Mouse (Mus musculus) neural tube, embryonic 13.5 days (tissue): Measurements from ENCODE around the gene Ntn5. TPM values are rescaled to one million over a fixed set of nuclear protein-coding genes. Genes with fewer than 3 reads are reported as not detected.

Source experiments
- ATAC-seq: fragments of 200-750 bp; cut with Nextera tagmentation; 2 replicates; pipeline ENCODE4 v1.8.0; 2017; ENCODE audit warnings: low read depth, mild to moderate bottlenecking, moderate TSS enrichment, moderate library complexity
- H3K27ac ChIP-seq: fragments of 300-500 bp; sonication (generic); replicated peaks from 2 replicates; pipeline ENCODE4 v1.5.1; 2015; ENCODE audit warnings: moderate library complexity, mild to moderate bottlenecking, inconsistent platforms
- H3K27me3 ChIP-seq: fragments of 300-500 bp; sonication (generic); 2 replicates; pipeline ENCODE4 v1.6.1; 2015; ENCODE audit warnings: mild to moderate bottlenecking, inconsistent platforms
- H3K36me3 ChIP-seq: fragments of 300-500 bp; sonication (generic); 2 replicates; pipeline ENCODE4 v1.6.1; 2015; ENCODE audit warnings: mild to moderate bottlenecking, inconsistent platforms
- H3K4me1 ChIP-seq: fragments of 300-500 bp; sonication (generic); replicated peaks from 2 replicates; pipeline ENCODE4 v1.6.1; 2015; ENCODE audit warnings: inconsistent platforms
- H3K4me2 ChIP-seq: fragments of 300-500 bp; sonication (generic); 2 replicates; pipeline ENCODE4 v1.6.1; 2015; ENCODE audit warnings: inconsistent platforms, mild to moderate bottlenecking, moderate library complexity
- H3K4me3 ChIP-seq: fragments of 300-500 bp; sonication (generic); 2 replicates; pipeline ENCODE4 v1.5.1; 2015; ENCODE audit warnings: mild to moderate bottlenecking, inconsistent platforms
- H3K9ac ChIP-seq: fragments of 300-500 bp; sonication (generic); 2 replicates; pipeline ENCODE4 v1.6.1; 2015; ENCODE audit warnings: moderate library complexity, mild to moderate bottlenecking, inconsistent platforms
- H3K9me3 ChIP-seq: fragments of 300-500 bp; sonication (generic); 2 replicates; pipeline ENCODE4 v1.6.1; 2016; ENCODE audit warnings: inconsistent platforms
- WGBS: fragments of 180-500 bp; shearing (Covaris S2); methylation state at CpG from one replicate; pipeline ENCODE4 v1.1.7; 2015; 5-methylcytosine and 5-hydroxymethylcytosine counted together
- polyA plus RNA-seq: library from polyadenylated mRNA; unstranded; fragments of >200 nt; fragmentation: Nextera tagmentation; extraction: Ambion mirVana; gene quantifications from 2 replicates; pipeline ENCODE4 v1.2.1, GENCODE M21; 2015

The Ntn5 gene
- polyA plus RNA-seq, 1 experiment from 2014 or later, result 2.6 TPM

DNA sequence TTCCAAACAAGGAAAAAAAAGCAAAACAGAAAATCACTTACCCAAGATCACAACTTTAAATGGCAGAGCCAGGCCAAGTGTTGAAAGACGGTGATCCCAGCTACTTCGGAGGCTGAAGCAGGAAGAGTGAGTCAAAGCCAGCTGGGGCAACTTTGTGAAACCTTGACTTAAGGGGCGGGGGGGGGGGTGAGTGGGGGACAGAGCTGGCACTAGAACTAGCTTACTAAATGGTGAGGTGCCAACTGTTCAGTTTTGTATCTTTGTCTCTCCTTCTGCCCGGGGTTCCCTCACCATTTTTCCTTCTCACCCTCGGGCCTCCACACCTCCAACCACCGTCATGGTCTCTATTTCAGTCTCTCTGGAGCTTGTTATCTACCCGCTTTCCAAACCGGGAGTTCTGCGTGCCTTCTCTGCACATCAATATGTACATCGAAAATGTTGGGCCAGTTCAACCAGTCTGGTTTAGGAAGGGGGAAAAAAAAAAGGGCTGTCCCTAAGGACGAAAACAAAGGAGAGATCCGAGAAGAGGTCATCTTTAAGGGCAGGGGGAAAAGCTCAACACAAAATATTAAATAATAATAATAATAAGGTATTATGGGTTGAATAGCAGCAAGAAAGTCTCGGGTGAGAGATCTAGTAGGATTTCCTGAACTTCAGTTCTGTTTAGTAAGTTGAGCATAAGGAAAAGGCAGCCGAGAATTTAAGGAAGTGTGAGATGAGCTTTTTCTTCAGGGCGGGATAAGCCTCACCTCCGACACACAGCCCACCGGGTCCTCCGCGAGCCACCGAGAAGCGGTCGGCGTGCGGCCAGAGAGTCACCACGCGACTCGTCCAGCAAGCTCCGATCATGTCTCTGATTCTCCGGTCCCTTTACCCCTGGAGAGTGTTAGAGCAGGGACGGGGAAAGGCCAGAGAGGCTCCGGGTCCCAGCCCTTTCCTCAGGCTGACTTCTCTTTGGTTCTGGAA lies 33.4 kb downstream of the Ntn5 start:
- H3K27me3 ChIP-seq, result no peaks in the 10 kb centered on the region
- H3K4me2 ChIP-seq, result peak overlapping the region; percentile 82
- peaks cover 62% of the 10 kb centered on the region for H3K4me1 ChIP-seq
- H3K36me3 ChIP-seq, result peaks cover 47% of the 10 kb centered on the region
- H3K9ac ChIP-seq, result peak overlapping the region; percentile 86
- peak; percentile 21 for ATAC-seq
- 13% methylated on average over 31 of the region's 31 CpGs for WGBS
- peak overlapping the region; percentile 88 for H3K27ac ChIP-seq
- no peaks in the 10 kb centered on the region for H3K9me3 ChIP-seq
- H3K4me3 ChIP-seq, result peak overlapping the region; percentile 90

DNA sequence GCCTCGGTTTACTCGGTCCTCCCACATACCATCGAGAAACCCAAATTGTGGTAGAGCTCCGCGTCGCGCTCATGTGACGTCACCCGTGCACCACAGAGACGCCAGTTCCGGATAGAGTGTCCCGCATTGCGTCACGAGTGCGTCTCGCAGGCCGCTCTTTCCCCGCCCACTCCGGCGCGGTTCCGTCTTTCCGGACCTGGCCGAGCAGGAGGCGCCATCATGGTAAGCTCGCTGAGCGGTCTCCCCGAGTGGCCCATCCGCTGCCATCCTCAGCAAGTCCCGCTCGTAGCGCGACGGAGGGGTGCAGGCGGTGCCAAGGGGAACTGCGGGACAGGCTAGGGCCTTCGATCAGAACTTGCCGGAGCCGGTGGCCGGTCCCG lies 34.1 kb downstream of the Ntn5 start, which contains the start of gene Sphk2:
Gene Sphk2, minus strand, starts transcription at position 85 of the 380 bp plus-strand sequence.
- peak within 1 kb of the TSS; percentile 92 for H3K27ac ChIP-seq
- H3K4me1 ChIP-seq, result peaks cover 62% of the 10 kb centered on the region
- H3K4me3 ChIP-seq, result peak within 1 kb of the TSS; percentile 90
- no peaks in the 10 kb centered on the region for H3K9me3 ChIP-seq
- peak within 1 kb of the TSS; percentile 91 for H3K4me2 ChIP-seq
- H3K27me3 ChIP-seq, result no peaks in the 10 kb centered on the region
- under 1% methylated on average over 41 of the region's 41 CpGs for WGBS
- peak within 1 kb of the TSS; percentile 96 for H3K9ac ChIP-seq
- peaks cover 47% of the 10 kb centered on the region for H3K36me3 ChIP-seq
- peak; percentile 64 for ATAC-seq

DNA sequence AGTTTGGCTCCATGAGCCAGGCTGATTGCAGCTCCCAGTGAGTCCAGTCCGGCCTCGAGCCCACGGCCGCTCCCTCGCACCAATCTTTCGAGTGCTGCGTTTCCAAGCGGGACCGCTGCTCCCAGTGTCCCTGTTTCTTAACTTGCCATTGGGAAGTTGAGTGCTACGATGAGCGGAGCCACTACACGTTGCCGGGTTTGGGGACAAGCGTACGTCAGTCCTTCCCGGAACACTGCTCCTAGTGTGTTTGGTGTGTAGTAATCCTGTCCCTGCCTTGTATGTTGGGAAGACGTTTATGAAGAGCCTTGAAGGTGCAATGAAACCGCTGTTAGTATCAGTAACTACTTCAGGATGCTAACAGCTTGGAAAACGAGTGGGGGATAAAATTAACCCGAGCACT lies 34.5 kb downstream of the Ntn5 start:
- WGBS, result under 1% methylated on average over 20 of the region's 20 CpGs
- peak overlapping the region; percentile 96 for H3K9ac ChIP-seq
- H3K36me3 ChIP-seq, result peaks cover 47% of the 10 kb centered on the region
- H3K4me2 ChIP-seq, result peak overlapping the region; percentile 91
- H3K27ac ChIP-seq, result peak overlapping the region; percentile 92
- H3K9me3 ChIP-seq, result no peaks in the 10 kb centered on the region
- no peak for ATAC-seq
- H3K4me3 ChIP-seq, result peak overlapping the region; percentile 90
- peaks cover 62% of the 10 kb centered on the region for H3K4me1 ChIP-seq
- no peaks in the 10 kb centered on the region for H3K27me3 ChIP-seq

DNA sequence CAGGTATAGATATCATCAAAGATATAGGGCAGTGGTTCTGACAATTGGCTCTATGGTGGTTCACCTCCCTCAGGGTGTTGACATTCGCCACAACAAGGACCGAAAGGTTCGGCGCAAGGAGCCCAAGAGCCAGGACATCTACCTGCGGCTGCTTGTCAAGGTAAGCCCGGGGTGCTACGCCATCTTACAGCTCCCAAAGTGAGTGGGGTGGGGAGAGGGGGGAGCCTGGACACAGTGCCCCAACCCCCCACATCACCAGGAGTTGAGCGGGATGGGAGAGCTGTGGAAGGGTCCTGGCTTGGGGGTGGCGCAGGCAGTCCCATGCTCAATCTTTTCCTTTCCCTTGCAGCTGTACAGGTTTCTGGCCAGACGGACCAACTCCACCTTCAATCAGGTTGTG lies 35.4 kb downstream of the Ntn5 start:
- WGBS, result 88% methylated on average over 10 of the region's 10 CpGs

DNA sequence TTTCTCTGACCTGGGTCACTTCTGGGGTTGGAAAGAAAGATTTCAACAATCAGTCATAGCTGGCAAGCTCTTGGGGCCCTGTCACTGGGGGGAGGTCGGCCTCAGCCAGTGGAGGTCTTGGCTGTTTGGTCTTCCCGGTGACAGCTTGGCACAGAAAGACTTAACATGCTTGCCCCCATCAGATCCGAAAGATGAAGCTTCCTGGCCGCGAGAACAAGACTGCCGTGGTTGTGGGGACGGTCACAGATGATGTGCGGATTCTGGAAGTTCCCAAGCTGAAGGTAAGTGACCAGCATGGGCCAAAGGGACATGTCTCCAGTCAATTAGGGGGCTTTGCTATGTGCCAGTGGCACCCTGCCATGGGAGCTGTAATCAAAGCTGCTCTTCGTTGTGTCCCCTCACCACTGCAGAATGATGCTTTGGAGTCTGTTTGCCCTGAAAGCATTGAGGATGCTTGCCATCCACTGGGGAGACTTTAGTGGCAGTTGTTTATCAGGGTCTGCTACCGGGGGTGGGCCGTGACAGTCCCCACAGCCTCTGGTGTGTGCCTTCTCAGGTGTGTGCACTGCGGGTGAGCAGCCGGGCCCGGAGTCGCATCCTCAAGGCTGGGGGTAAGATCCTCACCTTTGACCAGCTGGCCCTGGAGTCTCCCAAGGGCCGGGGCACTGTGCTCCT lies 36.1 kb downstream of the Ntn5 start:
- H3K9ac ChIP-seq, result peak overlapping the region; percentile 96; the same call in 1 of the 2 replicates
- H3K4me3 ChIP-seq, result peak overlapping the region; percentile 90; the same call in 1 of the 2 replicates
- 92% methylated on average over 16 of the region's 16 CpGs for WGBS
- H3K4me1 ChIP-seq, result peaks cover 50% of the 10 kb centered on the region
- no peak overlapping the region for H3K27ac ChIP-seq
- peaks cover 57% of the 10 kb centered on the region for H3K36me3 ChIP-seq
- H3K27me3 ChIP-seq, result no peaks in the 10 kb centered on the region
- peak overlapping the region; percentile 91; the same call in 1 of the 2 replicates for H3K4me2 ChIP-seq
- no peak for ATAC-seq
- H3K9me3 ChIP-seq, result no peaks in the 10 kb centered on the region

More for the DNA sequence above, 35.4 kb downstream of the Ntn5 start:
- peak overlapping the region; percentile 96 for H3K9ac ChIP-seq
- H3K4me2 ChIP-seq, result peak overlapping the region; percentile 91
- H3K4me3 ChIP-seq, result peak overlapping the region; percentile 90
- H3K36me3 ChIP-seq, result peaks cover 50% of the 10 kb centered on the region
- no peak overlapping the region for H3K27ac ChIP-seq
- no peak for ATAC-seq
- H3K27me3 ChIP-seq, result no peaks in the 10 kb centered on the region
- no peaks in the 10 kb centered on the region for H3K9me3 ChIP-seq
- H3K4me1 ChIP-seq, result peaks cover 57% of the 10 kb centered on the region

DNA sequence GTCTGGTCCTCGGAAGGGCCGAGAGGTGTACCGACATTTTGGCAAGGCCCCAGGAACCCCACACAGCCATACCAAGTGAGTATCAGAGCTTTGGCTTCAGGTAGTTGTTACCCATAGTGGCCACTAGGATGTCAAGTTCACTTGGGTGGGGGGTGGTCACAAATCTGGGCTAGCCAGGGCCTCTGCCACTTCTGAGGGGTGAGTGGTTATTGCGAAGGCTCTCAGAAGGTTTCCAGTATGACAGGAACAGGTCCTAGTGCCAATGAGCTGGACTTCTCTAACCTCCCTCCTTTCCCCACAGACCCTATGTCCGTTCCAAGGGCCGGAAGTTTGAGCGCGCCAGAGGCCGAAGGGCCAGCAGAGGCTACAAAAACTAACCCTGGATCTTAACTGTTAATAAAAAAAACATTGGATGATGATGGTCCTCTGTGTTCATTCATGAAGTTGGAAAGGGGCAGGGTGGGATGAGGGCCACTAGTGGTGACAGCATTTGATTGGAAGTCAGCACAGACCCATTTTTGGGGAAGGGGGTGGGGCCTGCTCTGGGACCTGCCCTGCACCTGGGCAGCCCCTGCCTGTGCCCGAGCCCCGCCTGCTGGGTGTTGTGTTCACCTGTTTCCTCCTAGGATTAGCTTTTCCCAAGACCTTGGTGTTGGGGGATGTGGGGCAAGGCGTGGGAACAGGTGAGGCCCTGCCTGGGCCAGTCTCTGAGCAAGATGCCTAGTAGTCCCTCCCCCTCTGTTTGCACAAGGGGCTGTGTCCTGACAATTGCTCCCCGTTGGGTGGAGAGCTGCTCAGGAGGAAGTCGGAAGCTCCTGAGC lies 36.8 kb downstream of the Ntn5 start, which contains the start of gene Fam83e:
Gene Fam83e, plus strand, starts transcription at position 800 of the 821 bp plus-strand sequence.
- WGBS, result 86% methylated on average over 14 of the region's 14 CpGs
- Histone ChIP-seq H3K36me3 (peaks cover 65% of the 10 kb centered on the region), H3K9me3 (no peaks in the 10 kb centered on the region), H3K4me1 (peaks cover 47% of the 10 kb centered on the region), H3K9ac (peak within 1 kb of the TSS; percentile 96; the same call in 1 of the 2 replicates), H3K4me2 (no peak within 1 kb of the TSS), H3K27me3 (no peaks in the 10 kb centered on the region), H3K4me3 (no peak within 1 kb of the TSS), H3K27ac (no peak within 1 kb of the TSS)
- no peak for ATAC-seq

DNA sequence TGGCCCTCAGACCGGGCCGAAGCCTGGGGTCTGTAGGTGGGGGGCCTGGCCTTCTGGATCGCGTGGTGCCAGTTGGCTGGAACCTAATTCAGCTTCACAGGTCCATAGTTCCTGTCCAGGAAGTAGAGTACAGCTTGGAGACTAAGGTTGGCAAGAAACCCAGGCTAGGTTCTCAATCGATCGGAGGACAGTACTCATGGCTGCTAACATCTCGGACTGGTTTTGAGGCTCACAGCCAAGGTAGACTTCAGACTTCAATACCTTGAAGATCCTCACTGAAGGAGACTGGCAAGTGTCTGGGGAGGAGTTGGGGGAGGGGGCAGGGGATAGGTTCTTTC lies 37.4 kb downstream of the Ntn5 start:
- Histone ChIP-seq H3K4me3 (no peak overlapping the region), H3K27me3 (no peaks in the 10 kb centered on the region), H3K9me3 (no peaks in the 10 kb centered on the region), H3K36me3 (peaks cover 70% of the 10 kb centered on the region), H3K27ac (no peak overlapping the region), H3K4me2 (no peak overlapping the region), H3K4me1 (peaks cover 41% of the 10 kb centered on the region), H3K9ac (0 out of 2 replicates have a peak overlapping the region, but pooled peaks have one; percentile 22)
- 79% methylated on average over 7 of the region's 7 CpGs for WGBS
- ATAC-seq, result no peak

DNA sequence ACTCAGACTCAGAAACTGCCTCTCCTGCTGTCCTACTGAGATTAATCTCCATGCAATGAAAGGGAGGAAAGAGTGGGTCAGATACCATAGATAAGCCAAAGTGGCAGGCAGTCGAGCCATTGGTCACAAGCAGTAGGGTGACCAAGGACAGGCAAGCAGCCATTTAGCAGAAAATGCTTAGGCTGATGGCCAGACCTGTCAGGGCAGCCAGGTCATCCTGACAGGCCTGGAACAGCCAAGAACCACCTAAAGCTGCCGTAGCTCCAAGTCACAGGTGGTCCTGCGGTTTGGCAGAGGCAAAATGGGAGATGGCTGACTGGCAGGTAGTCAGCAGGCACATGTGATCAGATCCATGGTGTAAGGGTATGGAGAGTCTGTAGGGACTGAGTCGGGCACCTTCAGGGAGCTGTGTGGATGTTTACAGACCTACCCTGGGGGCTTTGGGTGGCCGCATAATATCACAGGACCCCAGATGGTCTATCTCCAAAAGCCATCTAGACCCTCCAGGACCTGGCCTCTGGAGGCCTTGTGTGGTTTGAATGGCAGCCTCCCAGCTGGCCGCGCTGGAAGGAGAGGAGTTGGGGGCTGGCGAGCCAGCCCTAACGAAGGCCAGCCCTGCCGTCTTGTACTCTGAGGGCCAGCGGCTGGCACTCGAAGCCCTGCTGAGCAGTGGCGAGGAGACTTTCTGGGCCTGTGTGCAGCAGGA lies 38.0 kb downstream of the Ntn5 start:
- H3K9me3 ChIP-seq, result no peaks in the 10 kb centered on the region
- peaks cover 35% of the 10 kb centered on the region for H3K4me1 ChIP-seq
- 0 out of 2 replicates have a peak overlapping the region, but pooled peaks have one; percentile 31 for H3K9ac ChIP-seq
- H3K27ac ChIP-seq, result no peak overlapping the region
- 67% methylated on average over 13 of the region's 13 CpGs for WGBS
- no peaks in the 10 kb centered on the region for H3K27me3 ChIP-seq
- H3K4me2 ChIP-seq, result no peak overlapping the region
- H3K4me3 ChIP-seq, result no peak overlapping the region
- peaks cover 76% of the 10 kb centered on the region for H3K36me3 ChIP-seq
- ATAC-seq, result no peak

DNA sequence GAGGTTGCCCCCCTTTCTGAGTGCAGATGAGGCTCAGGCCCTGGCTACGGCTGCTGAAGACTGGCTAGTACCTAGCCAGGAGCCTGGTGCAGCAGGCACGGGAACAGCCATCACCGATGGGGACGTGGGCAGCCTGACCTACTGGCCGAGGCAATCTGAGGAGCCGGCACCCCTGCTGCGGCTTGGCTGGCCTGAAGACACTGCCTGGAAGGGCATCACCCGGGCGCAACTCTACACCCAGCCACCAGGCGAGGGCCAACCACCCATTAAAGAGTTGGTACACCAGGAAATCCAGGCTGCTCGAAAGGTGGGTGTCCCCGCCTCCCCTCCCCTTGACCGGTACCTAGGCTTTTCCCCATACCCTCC lies 38.5 kb downstream of the Ntn5 start:
- Histone ChIP-seq H3K9me3 (no peaks in the 10 kb centered on the region), H3K4me1 (peaks cover 30% of the 10 kb centered on the region), H3K27me3 (no peaks in the 10 kb centered on the region), H3K9ac (0 out of 2 replicates have a peak overlapping the region, but pooled peaks have one; percentile 31), H3K27ac (no peak overlapping the region), H3K36me3 (peaks cover 82% of the 10 kb centered on the region), H3K4me2 (no peak overlapping the region), H3K4me3 (no peak overlapping the region)
- WGBS, result 78% methylated on average over 13 of the region's 13 CpGs
- ATAC-seq, result no peak

DNA sequence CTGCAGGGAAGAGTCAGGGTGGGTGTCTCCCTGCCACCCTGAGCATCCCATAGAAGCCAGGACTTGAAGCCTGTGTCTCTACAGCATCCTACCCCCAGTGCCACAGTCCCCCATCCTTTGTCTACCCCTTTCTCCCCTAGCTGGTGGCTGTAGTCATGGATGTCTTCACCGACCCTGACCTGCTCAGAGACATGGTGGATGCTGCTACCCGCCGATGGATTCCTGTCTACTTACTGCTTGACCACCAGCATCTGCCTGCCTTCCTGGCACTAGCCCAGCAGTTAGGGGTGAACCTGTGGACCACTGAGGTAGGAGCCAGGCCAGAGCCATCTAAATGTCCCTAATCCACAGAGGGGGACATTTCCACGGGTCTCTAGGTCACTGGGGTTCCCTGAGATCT lies 39.5 kb downstream of the Ntn5 start:
- no peak overlapping the region for H3K27ac ChIP-seq
- H3K36me3 ChIP-seq, result peaks cover 84% of the 10 kb centered on the region
- H3K4me1 ChIP-seq, result peaks cover 29% of the 10 kb centered on the region
- H3K4me2 ChIP-seq, result no peak overlapping the region
- no peak overlapping the region for H3K4me3 ChIP-seq
- H3K9me3 ChIP-seq, result no peaks in the 10 kb centered on the region
- no peak overlapping the region for H3K9ac ChIP-seq
- H3K27me3 ChIP-seq, result no peaks in the 10 kb centered on the region
- 87% methylated on average over 4 of the region's 4 CpGs for WGBS
- ATAC-seq, result no peak

DNA sequence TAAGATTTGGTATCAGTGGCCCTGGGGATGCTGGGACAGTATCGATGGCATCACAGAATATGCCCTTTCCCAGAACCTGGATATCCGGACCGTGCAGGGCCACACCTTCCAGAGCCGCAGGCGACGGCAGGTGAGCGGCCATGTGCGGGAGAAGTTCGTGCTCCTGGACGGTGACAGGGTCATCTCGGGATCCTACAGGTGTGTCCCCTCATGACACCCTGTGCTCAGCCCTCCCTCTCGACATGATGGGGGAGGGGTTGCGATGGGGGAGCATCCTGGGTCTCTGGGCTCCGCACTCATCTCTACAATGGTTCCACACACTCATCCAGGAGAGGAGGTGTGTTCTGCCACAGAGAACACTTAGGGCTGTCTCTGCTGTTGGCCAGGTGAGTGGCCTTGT lies 40.0 kb downstream of the Ntn5 start:
- Histone ChIP-seq H3K27me3 (no peaks in the 10 kb centered on the region), H3K4me3 (no peak overlapping the region), H3K4me2 (no peak overlapping the region), H3K4me1 (peaks cover 26% of the 10 kb centered on the region), H3K27ac (no peak overlapping the region), H3K9me3 (no peaks in the 10 kb centered on the region), H3K36me3 (peaks cover 85% of the 10 kb centered on the region), H3K9ac (no peak overlapping the region)
- no peak for ATAC-seq
- WGBS, result 95% methylated on average over 14 of the region's 14 CpGs
